Mouse (Mus musculus): ENCODE measurements around the gene Stra6l. TPM values are rescaled to one million over a fixed set of nuclear protein-coding genes. Genes with fewer than 3 reads are reported as not detected.

Gene Stra6l
- polyA plus RNA-seq, 1 experiment from 2014 or later = 6.1 TPM

- no peaks in the 10 kb centered on the region for H3K36me3 ChIP-seq (ENCODE audit: inconsistent target)
- 36% methylated on average over 14 of the region's 14 CpGs for WGBS (ENCODE audit: missing documents)
Measured at GRCm38 (mm10) chr4:45824761-45825556, 23.5 kb upstream of the Stra6l start.

GRCm38 (mm10) chr4:45826275-45827040 lies 22.0 kb upstream of the Stra6l start, which contains the start of gene Igfbpl1:
Igfbpl1 (minus strand) TSS chr4:45826923.
- WGBS (ENCODE audit: missing documents) = 3% methylated on average over 63 of the region's 91 CpGs
- Histone ChIP-seq H3K36me3 (ENCODE audit: inconsistent target) (no peaks in the 10 kb centered on the region), H3K79me2 (ENCODE audit: inconsistent target) (no peaks in the 10 kb centered on the region), H3K27ac (no peak within 1 kb of the TSS), H3K4me3 (ENCODE audit: inconsistent target) (no peak within 1 kb of the TSS)

More at GRCm38 (mm10) chr4:45824761-45825556, 23.5 kb upstream of the Stra6l start:
- no peak overlapping the region for H3K4me3 ChIP-seq (ENCODE audit: inconsistent target)
- no peaks in the 10 kb centered on the region for H3K79me2 ChIP-seq (ENCODE audit: inconsistent target)
- H3K27ac ChIP-seq = no peak overlapping the region

GRCm38 (mm10) chr4:45829907-45830759 lies 18.3 kb upstream of the Stra6l start:
- WGBS (ENCODE audit: missing documents) = 68% methylated on average over 13 of the region's 13 CpGs
- Histone ChIP-seq H3K79me2 (ENCODE audit: inconsistent target) (no peaks in the 10 kb centered on the region), H3K27ac (no peak overlapping the region), H3K36me3 (ENCODE audit: inconsistent target) (no peaks in the 10 kb centered on the region), H3K4me3 (ENCODE audit: inconsistent target) (no peak overlapping the region)

- Histone ChIP-seq H3K79me2 (ENCODE audit: inconsistent target) (no peaks in the 10 kb centered on the region), H3K27ac (no peak overlapping the region), H3K36me3 (ENCODE audit: inconsistent target) (no peaks in the 10 kb centered on the region), H3K4me3 (ENCODE audit: inconsistent target) (no peak overlapping the region)
- 92% methylated on average over 7 of the region's 7 CpGs for WGBS (ENCODE audit: missing documents)
Measured at GRCm38 (mm10) chr4:45831996-45832395, 16.5 kb upstream of the Stra6l start.

GRCm38 (mm10) chr4:45833461-45833860 lies 15.0 kb upstream of the Stra6l start:
- Histone ChIP-seq H3K79me2 (ENCODE audit: inconsistent target) (no peaks in the 10 kb centered on the region), H3K36me3 (ENCODE audit: inconsistent target) (no peaks in the 10 kb centered on the region), H3K27ac (no peak overlapping the region), H3K4me3 (ENCODE audit: inconsistent target) (no peak overlapping the region)
- WGBS (ENCODE audit: missing documents) = 71% methylated on average over 4 of the region's 5 CpGs

GRCm38 (mm10) chr4:45844355-45844754 lies 4.1 kb upstream of the Stra6l start:
- H3K36me3 ChIP-seq (ENCODE audit: inconsistent target) = no peaks in the 10 kb centered on the region
- H3K27ac ChIP-seq = no peak overlapping the region
- 53% methylated on average over 14 of the region's 14 CpGs for WGBS (ENCODE audit: missing documents)

GRCm38 (mm10) chr4:45846263-45846662 lies 2.2 kb upstream of the Stra6l start:
- Histone ChIP-seq H3K79me2 (ENCODE audit: inconsistent target) (no peaks in the 10 kb centered on the region), H3K36me3 (ENCODE audit: inconsistent target) (no peaks in the 10 kb centered on the region), H3K4me3 (ENCODE audit: inconsistent target) (no peak overlapping the region), H3K27ac (no peak overlapping the region)
- 89% methylated on average over 2 of the region's 2 CpGs for WGBS (ENCODE audit: missing documents)

More at GRCm38 (mm10) chr4:45844355-45844754, 4.1 kb upstream of the Stra6l start:
- H3K79me2 ChIP-seq (ENCODE audit: inconsistent target) = no peaks in the 10 kb centered on the region
- no peak overlapping the region for H3K4me3 ChIP-seq (ENCODE audit: inconsistent target)

GRCm38 (mm10) chr4:45848825-45849156 lies 327 bp downstream of the Stra6l start:
- H3K27ac ChIP-seq = peak overlapping the region; percentile 83
- H3K4me3 ChIP-seq (ENCODE audit: inconsistent target) = no peak overlapping the region
- no peaks in the 10 kb centered on the region for H3K79me2 ChIP-seq (ENCODE audit: inconsistent target)
- 47% methylated on average over 10 of the region's 10 CpGs for WGBS (ENCODE audit: missing documents)
- H3K36me3 ChIP-seq (ENCODE audit: inconsistent target) = no peaks in the 10 kb centered on the region

GRCm38 (mm10) chr4:45849419-45849818 lies 955 bp downstream of the Stra6l start:
- Histone ChIP-seq H3K36me3 (ENCODE audit: inconsistent target) (no peaks in the 10 kb centered on the region), H3K79me2 (ENCODE audit: inconsistent target) (no peaks in the 10 kb centered on the region), H3K27ac (peak overlapping the region; percentile 83), H3K4me3 (ENCODE audit: inconsistent target) (no peak overlapping the region)
- 36% methylated on average over 1 of the region's 1 CpGs for WGBS (ENCODE audit: missing documents)

- Histone ChIP-seq H3K4me3 (ENCODE audit: inconsistent target) (no peak overlapping the region), H3K79me2 (ENCODE audit: inconsistent target) (no peaks in the 10 kb centered on the region), H3K36me3 (ENCODE audit: inconsistent target) (no peaks in the 10 kb centered on the region), H3K27ac (peak overlapping the region; percentile 83)
- WGBS (ENCODE audit: missing documents) = 73% methylated on average over 3 of the region's 3 CpGs
Measured at GRCm38 (mm10) chr4:45851640-45852051, 3.2 kb downstream of the Stra6l start.

- Histone ChIP-seq H3K36me3 (ENCODE audit: inconsistent target) (no peaks in the 10 kb centered on the region), H3K27ac (no peak overlapping the region), H3K4me3 (ENCODE audit: inconsistent target) (no peak overlapping the region), H3K79me2 (ENCODE audit: inconsistent target) (no peaks in the 10 kb centered on the region)
- 96% methylated on average over 14 of the region's 15 CpGs for WGBS (ENCODE audit: missing documents)
Measured at GRCm38 (mm10) chr4:45853496-45854246, 5.2 kb downstream of the Stra6l start.

GRCm38 (mm10) chr4:45855803-45856424 lies 7.5 kb downstream of the Stra6l start:
- H3K27ac ChIP-seq = no peak overlapping the region
- WGBS (ENCODE audit: missing documents) = 37% methylated on average over 11 of the region's 19 CpGs
- H3K79me2 ChIP-seq (ENCODE audit: inconsistent target) = no peaks in the 10 kb centered on the region
- no peak overlapping the region for H3K4me3 ChIP-seq (ENCODE audit: inconsistent target)
- H3K36me3 ChIP-seq (ENCODE audit: inconsistent target) = no peaks in the 10 kb centered on the region

GRCm38 (mm10) chr4:45861160-45861559 lies 12.7 kb downstream of the Stra6l start:
- Histone ChIP-seq H3K27ac (no peak overlapping the region), H3K79me2 (ENCODE audit: inconsistent target) (no peaks in the 10 kb centered on the region), H3K36me3 (ENCODE audit: inconsistent target) (no peaks in the 10 kb centered on the region), H3K4me3 (ENCODE audit: inconsistent target) (no peak overlapping the region)
- WGBS (ENCODE audit: missing documents) = 63% methylated on average over 5 of the region's 5 CpGs

Data from macrophage (primary cell).